ENCODE assay signal across 8 mouse cellular contexts in the genomic region with DNA sequence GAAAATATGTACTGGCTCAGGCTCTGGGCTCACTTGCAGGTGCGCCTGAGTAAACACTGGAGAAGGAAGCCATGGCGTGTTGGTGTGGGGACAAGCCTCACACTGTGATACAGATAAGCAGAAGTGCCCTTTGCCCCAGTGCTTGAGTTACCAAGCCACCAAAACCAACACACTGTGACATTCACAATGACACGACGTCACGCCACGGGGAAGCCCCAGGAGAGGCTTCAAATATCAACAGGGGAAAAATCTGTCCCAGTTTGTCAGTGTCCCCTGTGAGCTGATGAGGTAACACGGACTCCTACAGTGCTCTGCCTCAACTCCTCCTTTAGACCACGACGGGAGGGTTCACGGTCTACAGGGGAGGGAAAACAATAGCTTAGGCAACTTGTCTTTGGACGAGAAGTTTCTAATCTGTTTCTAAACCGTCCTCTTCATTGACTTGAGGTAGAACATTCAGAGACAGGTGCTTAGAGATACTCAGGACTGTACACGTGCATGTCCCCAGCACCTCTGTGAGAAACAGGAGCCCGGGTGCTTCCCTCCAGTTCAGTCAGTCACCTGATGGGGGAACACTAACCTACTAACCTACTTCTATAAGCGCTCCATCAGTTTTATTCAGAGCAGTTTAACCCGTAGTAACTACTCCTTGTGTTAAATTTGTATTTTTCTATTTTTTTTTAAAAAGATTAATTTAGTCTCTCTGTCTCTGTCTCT.
DNase-seq lines count a peak whose midpoint lies in the region; ATAC-seq and TF ChIP-seq lines count a peak whose summit lies in the region.

No protein-coding gene starts in this region.

- no peak overlapping the region for H3K9ac ChIP-seq in kidney, embryonic 16.5 days (replicated peaks; ENCODE audit: low read length)
- no peak overlapping the region for H3K9ac ChIP-seq in intestine, postnatal 0 days (ENCODE audit: low read depth, low read length)

- 56% methylated on average over 16 of the region's 16 CpGs for WGBS in kidney, embryonic 16.5 days
- 35% methylated on average over 16 of the region's 16 CpGs for WGBS in intestine, postnatal 0 days

- 0 out of 2 replicates have a peak, but pooled peaks have one; percentile 9 for TF ChIP-seq CTCF in intestine, postnatal 0 days (IDR thresholded peaks at IDR 0.05; ENCODE audit: low read depth)

- H3K9me3 ChIP-seq in kidney, embryonic 16.5 days (ENCODE audit: low read length) = no peaks in the 10 kb centered on the region
- H3K9me3 ChIP-seq in intestine, postnatal 0 days (ENCODE audit: control insufficient read depth) = no peaks in the 10 kb centered on the region

- DNase-seq in kidney, postnatal 4 days = no peak
- DNase-seq in thymus, postnatal 25 days = peak; percentile 49
- no peak for DNase-seq in embryo, embryonic 10.5 days (ENCODE audit: low spot score)
- no peak for DNase-seq in ovary, postnatal 14 days (ENCODE audit: low spot score)
- no peak for DNase-seq in layer of hippocampus, adult 9-10 months (ENCODE audit: low spot score)

- H3K36me3 ChIP-seq in kidney, embryonic 16.5 days (ENCODE audit: insufficient read depth, low read length) = no peaks in the 10 kb centered on the region
- H3K36me3 ChIP-seq in intestine, postnatal 0 days (ENCODE audit: control insufficient read depth, insufficient read depth) = no peaks in the 10 kb centered on the region

- H3K4me1 ChIP-seq in kidney, embryonic 16.5 days (ENCODE audit: insufficient read depth, low read length) = 0 out of 2 replicates have a peak, but pooled peaks cover 3% of the 10 kb centered on the region
- H3K4me1 ChIP-seq in intestine, postnatal 0 days (replicated peaks; ENCODE audit: control insufficient read depth, insufficient read depth, low read length) = peaks cover 15% of the 10 kb centered on the region

- 0 out of 2 replicates have a peak, but pooled peaks have one; percentile 21 for ATAC-seq in kidney, embryonic 16.5 days (ENCODE audit: low FRiP score, low TSS enrichment)
- ATAC-seq in intestine, postnatal 0 days = peak; percentile 98
- ATAC-seq in megakaryocyte progenitor cell, adult 5-6 weeks (replicated peaks; ENCODE audit: poor library complexity) = peak; percentile 72

- no peaks in the 10 kb centered on the region for H3K27me3 ChIP-seq in kidney, embryonic 16.5 days (ENCODE audit: insufficient read depth, low read length)
- no peaks in the 10 kb centered on the region for H3K27me3 ChIP-seq in intestine, postnatal 0 days (replicated peaks; ENCODE audit: control insufficient read depth, insufficient read depth, low read length)

- H3K27ac ChIP-seq in kidney, embryonic 16.5 days (ENCODE audit: low read length) = no peak overlapping the region
- H3K27ac ChIP-seq in intestine, postnatal 0 days (ENCODE audit: low read depth, low read length) = peak overlapping the region; percentile 41; the same call in 1 of the 2 replicates

- H3K4me2 ChIP-seq in kidney, embryonic 16.5 days (replicated peaks; ENCODE audit: low read depth, low read length) = no peak overlapping the region
- peak overlapping the region; percentile 50 for H3K4me2 ChIP-seq in intestine, postnatal 0 days (replicated peaks; ENCODE audit: low read depth)

- no peak overlapping the region for H3K4me3 ChIP-seq in kidney, embryonic 16.5 days (ENCODE audit: low read length)
- H3K4me3 ChIP-seq in intestine, postnatal 0 days (ENCODE audit: low read depth, low read length) = no peak overlapping the region

Comparison
In these comparisons a context has a peak if more than half of its experiments do, and no peak if none do; other contexts are left out.
1. ATAC-seq: peak in every context shown above with its lines; median percentile 98 in intestine, postnatal 0 days; 72 in megakaryocyte progenitor cell, adult 5-6 weeks; 21 in kidney, embryonic 16.5 days.